Mouse (Mus musculus) urinary bladder, postnatal 25 days (tissue): Measurements from ENCODE around the gene Ftcd.

Experiments used
- DNase-seq: peaks from one replicate; pipeline ENCODE4 v3.0.0; 2022; ENCODE audit warnings: low spot score

The Ftcd gene

GRCm38 (mm10) chr10:76612473-76612872 is 37.0 kb downstream of the Ftcd start:
- no peak for DNase-seq

DNA sequence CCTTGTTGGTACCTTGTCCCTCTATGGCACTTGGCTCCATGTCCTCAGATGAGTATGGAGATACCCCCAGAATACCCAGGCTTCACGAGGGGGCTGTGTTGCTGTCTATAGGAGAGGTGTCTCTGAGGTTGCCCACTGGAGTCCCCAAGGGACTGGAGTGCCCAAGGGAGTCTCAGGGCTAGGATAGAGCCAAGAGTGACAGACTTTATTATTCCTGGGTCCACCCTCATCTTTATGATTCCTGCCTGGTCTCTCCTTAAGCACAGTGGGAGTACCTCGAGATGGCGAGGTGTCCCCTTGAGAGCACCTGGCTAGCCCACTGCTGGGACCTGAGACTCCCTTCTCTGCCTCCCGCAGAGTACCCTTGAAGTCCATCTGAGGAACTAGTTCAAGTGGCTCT is 47.0 kb downstream of the Ftcd start:
- DNase-seq: no peak

GRCm38 (mm10) chr10:76622928-76623680 is 47.7 kb downstream of the Ftcd start, which contains the start of gene Col6a2:
Gene Col6a2, minus strand, starts transcription at chr10:76623630.
- peak; percentile 94 for DNase-seq

- DNase-seq: no peak
Measured at GRCm38 (mm10) chr10:76623734-76624133, 48.3 kb downstream of the Ftcd start.

DNA sequence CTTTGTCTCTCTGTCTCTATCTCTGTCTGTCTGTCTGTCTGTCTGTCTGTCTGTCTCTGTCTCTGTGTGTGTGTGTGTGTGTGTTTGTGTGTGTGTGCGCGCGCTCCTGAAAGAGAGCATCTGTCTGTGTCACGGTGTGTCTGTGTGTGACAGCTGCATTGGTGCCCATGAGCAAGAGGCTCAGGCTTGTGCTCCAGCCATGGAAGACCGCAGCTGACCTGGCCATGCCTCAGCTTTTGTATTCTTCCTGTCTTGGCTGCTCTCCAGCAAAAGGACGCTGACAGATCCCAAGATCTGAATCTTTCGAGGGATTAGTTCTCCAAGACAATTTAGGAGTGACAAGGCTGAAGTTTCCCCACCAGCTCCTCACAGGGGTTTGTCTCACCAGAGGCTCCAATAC is 49.5 kb downstream of the Ftcd start:
- no peak for DNase-seq

- DNase-seq: no peak
Measured at GRCm38 (mm10) chr10:76627714-76628113, 52.3 kb downstream of the Ftcd start.

- no peak for DNase-seq
Measured at GRCm38 (mm10) chr10:76630657-76631056, 55.2 kb downstream of the Ftcd start.

GRCm38 (mm10) chr10:76632630-76633029 is 57.2 kb downstream of the Ftcd start:
- DNase-seq: no peak

DNA sequence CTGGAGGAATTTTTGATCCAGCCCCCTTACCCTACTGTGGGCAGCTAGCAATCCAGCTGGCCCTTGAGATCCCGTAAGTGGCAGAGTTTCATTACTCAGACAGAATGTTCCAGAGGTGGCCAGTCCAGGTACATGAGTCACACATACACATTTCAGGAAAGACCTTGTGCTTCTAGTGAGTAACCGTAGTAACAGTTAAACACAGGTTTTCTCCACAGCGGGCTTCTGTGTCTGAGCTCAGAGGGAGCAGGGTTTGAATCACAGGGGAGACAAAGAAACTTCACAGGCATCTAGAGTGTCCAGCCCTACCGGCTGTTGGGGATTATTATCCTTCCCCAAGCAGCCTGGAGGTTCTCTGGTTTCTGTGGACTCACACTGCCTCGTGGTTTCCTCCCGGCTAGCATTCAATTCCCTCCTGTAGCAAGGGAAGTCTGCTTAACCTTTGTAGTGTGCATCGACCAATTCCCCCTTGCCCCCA is 58.7 kb downstream of the Ftcd start:
- no peak for DNase-seq

GRCm38 (mm10) chr10:76634584-76634983 is 59.1 kb downstream of the Ftcd start:
- DNase-seq: no peak

DNA sequence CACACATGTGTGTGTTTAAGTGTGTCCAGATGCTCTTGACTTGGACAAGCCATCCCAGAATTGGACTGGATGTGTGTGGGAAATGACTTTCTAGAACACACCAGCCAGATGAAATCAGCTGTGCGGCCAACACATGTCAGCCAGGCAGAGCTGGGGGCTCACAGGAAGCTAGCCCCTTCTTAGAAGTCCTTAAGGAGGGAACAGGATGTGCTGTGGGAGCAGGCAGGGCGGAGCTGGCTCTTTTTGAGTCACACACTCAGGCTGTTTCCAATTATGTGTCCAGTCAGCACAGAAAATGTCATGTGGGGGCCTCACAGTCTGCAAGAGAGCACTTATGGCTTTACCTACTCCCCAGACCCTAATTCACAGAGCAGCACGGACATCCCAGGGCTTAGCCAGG is 60.6 kb downstream of the Ftcd start:
- DNase-seq: no peak

DNA sequence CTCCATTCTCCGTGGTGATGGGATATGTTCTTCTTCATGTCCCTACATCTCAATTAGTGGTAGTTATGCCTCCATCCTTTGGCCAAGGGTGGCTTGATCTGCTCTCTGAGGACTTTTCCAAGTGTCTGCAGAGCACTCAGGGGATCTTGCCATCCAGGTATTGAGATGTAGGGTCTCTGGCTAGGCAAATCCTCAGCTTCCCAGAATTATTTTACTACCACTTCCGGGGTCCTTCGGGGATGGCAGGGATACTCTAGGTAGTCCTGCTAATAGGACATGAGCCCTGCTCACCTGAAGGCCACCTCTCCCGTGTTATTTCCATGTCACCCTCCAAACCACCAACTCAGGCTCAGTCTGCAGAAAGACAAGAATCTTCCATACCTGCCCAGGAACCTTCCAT is 61.2 kb downstream of the Ftcd start:
- DNase-seq: no peak
